Mouse (Mus musculus) fibroblast of lung, adult 2 months (primary cell): ENCODE data around the gene Nxf1.
A peak's percentile ranks its signal among the peaks of the same experiment; 100 is the strongest.
"Not testable (repeated sequence)": the region's sequence is repeated elsewhere in the genome, so short reads cannot be mapped to it uniquely, and the experiment has no call there.

Experiments
- DNase-seq: peaks from one replicate; pipeline ENCODE4 v3.0.0-alpha.2; 2011; ENCODE audit warnings: low read depth

Gene Nxf1

GRCm38 (mm10) chr19:8724392-8724791 is 32.5 kb upstream of the Nxf1 start:
- DNase-seq, result no peak

GRCm38 (mm10) chr19:8725081-8725613 is 31.7 kb upstream of the Nxf1 start:
- DNase-seq, result no peak

DNA sequence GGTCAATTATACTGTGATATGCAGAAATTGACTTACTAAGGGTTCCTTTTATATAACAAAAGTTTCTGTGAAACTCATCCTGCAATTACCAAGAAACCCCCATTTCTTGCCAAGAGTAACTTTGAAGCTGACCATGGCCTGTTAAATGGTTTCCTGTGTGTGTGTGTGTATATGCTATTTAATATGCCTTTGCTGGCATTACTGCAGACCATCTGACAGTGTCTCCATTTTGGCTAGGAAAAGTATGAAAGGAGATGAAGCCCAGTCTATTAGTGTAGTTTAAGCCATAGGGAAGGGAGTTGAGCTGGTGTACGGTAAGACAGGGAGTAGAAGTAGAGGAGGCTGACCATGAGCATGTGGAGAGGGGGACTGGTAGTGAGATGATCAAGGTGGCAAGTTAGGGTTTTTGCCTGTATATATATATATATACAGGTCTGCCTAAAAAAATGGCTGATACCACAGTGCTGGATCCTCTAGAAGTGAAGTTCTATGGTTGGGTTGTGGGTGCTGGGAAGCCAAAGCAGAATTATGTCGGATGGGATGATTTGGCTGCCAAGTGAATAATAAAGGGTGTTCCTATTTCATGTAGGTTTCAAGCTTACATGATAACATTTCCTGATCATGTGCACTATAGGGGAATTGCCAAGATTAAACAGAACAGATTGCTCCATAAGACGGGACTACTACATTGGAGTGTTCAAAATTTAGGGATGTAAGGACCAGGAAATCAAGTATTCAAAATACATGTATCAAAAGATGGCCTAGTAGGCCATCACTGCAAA is 30.1 kb upstream of the Nxf1 start:
- DNase-seq, result no peak

- DNase-seq, result no peak
These were observed 29.3 kb upstream of the Nxf1 start for GRCm38 (mm10) chr19:8727495-8728114.

- DNase-seq, result not testable (repeated sequence)
These were observed 28.4 kb upstream of the Nxf1 start for GRCm38 (mm10) chr19:8728335-8729099.

DNA sequence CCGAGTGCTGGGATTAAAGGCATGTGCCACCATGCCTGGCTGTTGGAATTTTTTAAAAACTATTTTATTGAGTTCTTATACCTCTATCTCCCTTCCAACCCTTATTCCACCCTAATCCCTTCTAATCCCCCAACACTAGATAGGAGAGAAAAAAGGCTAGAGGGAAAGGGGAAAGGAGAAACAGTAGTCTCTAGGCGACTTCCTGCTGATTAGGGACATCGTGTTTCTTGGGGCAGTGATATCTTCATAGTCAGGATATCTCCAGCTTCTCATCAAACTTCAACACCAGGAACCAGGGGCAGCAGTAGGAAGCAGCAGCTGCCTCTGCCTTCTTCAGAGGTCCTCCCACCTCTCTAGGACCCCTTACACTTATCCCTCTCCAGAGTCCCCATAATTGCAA is 22.5 kb upstream of the Nxf1 start:
- DNase-seq, result no peak

GRCm38 (mm10) chr19:8735389-8736159 is 21.3 kb upstream of the Nxf1 start, which contains the start of gene Wdr74:
Gene Wdr74, plus strand, starts transcription at chr19:8735827.
- peak; percentile 74 for DNase-seq

DNA sequence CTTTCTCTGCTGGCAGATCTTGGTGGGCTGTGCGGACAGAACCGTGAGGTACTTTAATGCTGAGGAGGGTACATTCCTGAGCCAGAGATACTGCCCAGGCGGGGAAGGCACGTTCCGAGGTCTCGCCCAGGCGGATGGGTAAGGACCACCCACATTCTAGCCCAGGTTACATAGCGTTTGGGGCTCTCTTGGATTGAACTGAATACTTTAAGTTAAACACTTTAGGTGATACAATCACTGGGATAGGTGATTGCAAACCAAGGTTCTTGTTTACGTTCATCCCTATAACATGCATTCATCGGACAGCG is 20.8 kb upstream of the Nxf1 start:
- no peak for DNase-seq

DNA sequence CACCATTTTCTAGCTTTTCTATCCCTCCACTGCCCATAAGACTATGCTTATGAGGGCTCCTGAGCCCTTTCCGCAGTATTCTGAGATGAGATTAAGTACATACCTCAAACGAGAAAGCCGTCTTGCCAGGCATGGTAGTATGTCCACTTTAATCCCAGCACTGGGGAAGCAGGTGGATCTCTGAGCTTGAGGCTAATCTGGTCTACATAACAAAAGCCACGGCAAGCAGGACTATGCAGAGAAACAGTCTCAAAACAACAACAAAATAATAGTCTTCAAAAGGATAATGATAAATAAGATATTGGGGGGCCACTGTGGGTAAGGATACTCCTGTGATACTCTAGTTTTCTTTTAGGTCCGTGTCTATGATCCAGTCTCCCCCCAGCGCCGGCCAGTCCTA is 18.0 kb upstream of the Nxf1 start:
- no peak for DNase-seq

- no peak for DNase-seq
These were observed 17.2 kb upstream of the Nxf1 start for GRCm38 (mm10) chr19:8739646-8740045.

GRCm38 (mm10) chr19:8740603-8741002 is 16.3 kb upstream of the Nxf1 start, which contains the start of gene 1700092M07Rik:
Gene 1700092M07Rik, plus strand, starts transcription at chr19:8740718.
- DNase-seq, result no peak

DNA sequence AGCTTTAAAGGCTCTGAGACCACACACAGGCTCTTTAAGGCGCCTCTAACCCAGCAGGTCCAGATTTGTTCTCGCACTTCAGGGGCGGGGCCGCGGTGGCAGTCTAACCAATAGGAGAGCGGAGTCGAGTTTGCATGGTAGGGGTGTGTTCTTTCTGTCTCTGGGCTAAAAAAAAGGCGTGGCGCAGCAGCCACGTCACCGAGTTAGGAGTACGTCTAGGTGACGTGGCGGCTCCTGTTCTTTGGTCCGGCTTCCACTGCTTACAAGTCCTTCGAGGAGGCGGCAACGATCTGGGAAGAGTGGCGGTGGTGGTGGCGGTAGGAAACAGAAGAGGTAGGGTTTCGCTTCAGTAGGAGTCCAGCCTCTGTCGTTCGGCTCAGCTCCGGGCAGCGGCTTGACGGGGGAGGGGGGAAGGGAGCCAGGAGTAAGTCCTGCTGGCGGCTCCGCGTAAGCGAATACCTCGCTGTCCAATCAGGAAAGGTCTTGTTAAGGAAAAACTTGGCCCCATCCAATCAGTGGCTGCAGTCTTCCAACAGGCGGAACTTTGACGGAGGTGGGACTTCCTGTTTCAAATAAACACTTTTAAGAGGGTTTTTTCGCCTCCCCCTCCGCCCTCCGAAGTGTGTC is 15.5 kb upstream of the Nxf1 start, which contains the start of gene Stx5a:
Stx5a (plus strand) TSS at position 171 of the 627 bp plus-strand sequence.
- DNase-seq, result peak; percentile 96

- no peak for DNase-seq
These were observed 14.7 kb upstream of the Nxf1 start for GRCm38 (mm10) chr19:8742176-8742575.

- no peak for DNase-seq
These were observed 11.5 kb upstream of the Nxf1 start for GRCm38 (mm10) chr19:8745382-8745781.

GRCm38 (mm10) chr19:8747368-8747767 is 9.5 kb upstream of the Nxf1 start:
- no peak for DNase-seq

GRCm38 (mm10) chr19:8755652-8756051 is 1.2 kb upstream of the Nxf1 start:
- no peak for DNase-seq

- no peak for DNase-seq
These were observed 662 bp downstream of the Nxf1 start for GRCm38 (mm10) chr19:8757471-8757998.

GRCm38 (mm10) chr19:8758899-8759298 is 2.0 kb downstream of the Nxf1 start:
- DNase-seq, result no peak

DNA sequence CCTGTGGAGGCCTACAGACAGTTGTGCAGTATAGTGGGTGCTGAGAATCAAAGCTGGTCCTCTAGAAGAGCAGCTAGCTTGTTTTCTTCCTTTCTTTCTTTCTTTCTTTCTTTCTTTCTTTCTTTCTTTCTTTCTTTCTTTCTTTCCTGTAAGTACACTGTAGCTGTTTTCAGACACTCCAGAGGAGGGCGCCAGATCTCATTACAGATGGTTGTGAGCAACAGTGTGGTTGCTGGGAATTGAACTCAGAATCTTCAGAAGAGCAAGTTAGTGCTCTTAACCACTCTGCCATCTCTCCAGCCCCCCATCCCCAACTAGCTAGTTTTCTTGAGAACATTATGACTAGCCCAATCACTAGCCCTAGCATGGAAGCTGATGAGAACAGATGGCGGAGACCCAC is 3.9 kb downstream of the Nxf1 start:
- no peak for DNase-seq

- no peak for DNase-seq
These were observed 6.4 kb downstream of the Nxf1 start for GRCm38 (mm10) chr19:8763276-8763675.

DNA sequence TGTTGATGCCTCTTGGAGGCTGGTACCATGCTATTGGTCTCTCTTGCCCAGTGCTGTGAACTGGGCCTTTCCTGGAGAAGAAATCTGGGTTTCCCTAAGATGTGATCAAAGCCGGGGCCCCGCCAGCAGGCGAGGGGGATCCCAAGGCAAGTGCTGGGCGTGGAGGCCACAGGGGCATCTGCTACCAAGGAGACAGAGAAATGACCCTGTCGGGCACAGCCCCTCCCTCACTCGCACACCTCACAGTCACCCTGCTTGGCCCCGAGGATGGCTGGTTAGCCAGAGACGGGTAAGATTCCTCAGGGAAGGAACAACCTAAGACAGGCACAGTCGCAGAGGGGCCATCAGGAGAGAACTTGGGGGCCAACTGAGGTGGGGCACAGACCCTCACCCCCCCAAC is 8.7 kb downstream of the Nxf1 start:
- DNase-seq, result no peak
